Mouse (Mus musculus) heart, postnatal 0 days (tissue): ENCODE data around the gene Bbs9.
"Not testable (repeated sequence)": the region's sequence is repeated elsewhere in the genome, so short reads cannot be mapped to it uniquely, and the experiment has no call there.

Experiments
- CTCF ChIP-seq: IDR thresholded peaks from 2 replicates; pipeline ENCODE4 v1.5.1; 2016; ENCODE audit warnings: antibody characterized with exemption, control low read depth, low read depth
- EP300 ChIP-seq: IDR thresholded peaks from 2 replicates; pipeline ENCODE4 v1.6.1; 2016; ENCODE audit warnings: antibody characterized with exemption, low read depth

GRCm38 (mm10) chr9:22713286-22713685, 237.8 kb downstream of the Bbs9 start:
- not testable (repeated sequence) for TF ChIP-seq EP300
- TF ChIP-seq CTCF = peak; percentile 63
